9 mouse cellular contexts compared by ENCODE assay signal in the genomic region with DNA sequence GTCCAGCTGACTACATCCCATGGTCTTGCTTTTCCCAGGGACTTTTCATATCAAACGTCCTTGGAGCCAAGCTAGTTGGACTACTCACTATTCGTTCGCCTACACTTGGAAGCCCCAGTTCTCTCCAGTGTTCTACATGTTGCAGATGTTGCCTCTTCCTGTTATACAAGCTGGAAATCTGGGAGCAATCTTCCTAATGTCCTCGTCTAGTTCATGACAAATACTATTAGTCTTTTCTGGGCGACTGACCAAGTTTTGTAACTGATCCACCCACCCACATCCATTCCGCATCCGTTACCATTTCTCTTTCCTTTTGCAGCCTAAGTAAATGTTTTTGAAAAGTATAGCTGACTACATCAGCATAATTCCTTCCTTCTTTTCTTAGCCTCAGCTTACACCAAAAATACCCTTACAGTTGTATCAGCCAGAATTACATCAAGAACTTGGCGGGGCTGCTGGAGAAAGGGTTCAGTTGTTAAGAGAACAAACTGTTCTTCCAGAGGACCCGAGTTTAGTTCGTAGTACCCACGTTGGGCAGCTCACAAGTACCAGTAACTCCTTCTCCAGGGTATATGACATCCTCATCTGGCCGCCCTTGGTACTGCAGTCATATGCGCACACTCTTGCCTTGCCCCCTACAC.
DNase-seq lines count a peak whose midpoint lies in the region; ATAC-seq and TF ChIP-seq lines count a peak whose summit lies in the region.
"Had no signal": no experiment of that assay in that cellular context is flagged by ENCODE, and none has a peak within 500 bp of the region (broad histone marks: within the 10 kb centered on the region; RNA-seq: fewer than 3 reads in every experiment).

No protein-coding gene starts in this region.

- H3K4me2 ChIP-seq in embryonic facial prominence, embryonic 11.5 days (ENCODE audit: low read depth, low read length): no peak overlapping the region
- no peak overlapping the region for H3K4me2 ChIP-seq in lung, embryonic 15.5 days

- WGBS in embryonic facial prominence, embryonic 11.5 days: 75% methylated on average over 13 of the region's 13 CpGs
- 84% methylated on average over 13 of the region's 13 CpGs for WGBS in embryonic facial prominence, embryonic 10.5 days
- 60% methylated on average over 13 of the region's 13 CpGs for WGBS in kidney, adult 2 months
- 56% methylated on average over 13 of the region's 13 CpGs for WGBS in lung, embryonic 15.5 days
- WGBS in thymus, adult 2 months: 91% methylated on average over 13 of the region's 13 CpGs

- H3K27me3 ChIP-seq in embryonic facial prominence, embryonic 11.5 days (ENCODE audit: control insufficient read depth, insufficient read depth, low read length): no peaks in the 10 kb centered on the region
- H3K27me3 ChIP-seq in embryonic facial prominence, embryonic 10.5 days (replicated peaks; ENCODE audit: low read depth, poor library complexity, severe bottlenecking): no peaks in the 10 kb centered on the region
- no peaks in the 10 kb centered on the region for H3K27me3 ChIP-seq in kidney, adult 2 months (replicated peaks; ENCODE audit: control insufficient read depth, insufficient read depth, low read length)
- H3K27me3 ChIP-seq in lung, embryonic 15.5 days: no peaks in the 10 kb centered on the region
- no peaks in the 10 kb centered on the region for H3K27me3 ChIP-seq in thymus, adult 2 months (ENCODE audit: control insufficient read depth, insufficient read depth, low read length)

- H3K4me1 ChIP-seq in embryonic facial prominence, embryonic 11.5 days (ENCODE audit: control insufficient read depth, insufficient read depth, low read length): no peaks in the 10 kb centered on the region
- no peaks in the 10 kb centered on the region for H3K4me1 ChIP-seq in embryonic facial prominence, embryonic 10.5 days
- no peaks in the 10 kb centered on the region for H3K4me1 ChIP-seq in kidney, adult 2 months (ENCODE audit: control insufficient read depth, insufficient read depth, low read length)
- no peaks in the 10 kb centered on the region for H3K4me1 ChIP-seq in lung, embryonic 15.5 days
- H3K4me1 ChIP-seq in thymus, adult 2 months (replicated peaks; ENCODE audit: control insufficient read depth, insufficient read depth, low read length): no peaks in the 10 kb centered on the region

- no peak for ATAC-seq in embryonic facial prominence, embryonic 11.5 days (replicated peaks; ENCODE audit: insufficient number of reproducible peaks, low FRiP score, low TSS enrichment, low read depth)
- peak; percentile 78; the same call in 1 of the 2 replicates for ATAC-seq in lung, embryonic 15.5 days (ENCODE audit: borderline replicate concordance, extremely low read depth, low FRiP score, low TSS enrichment)
- ATAC-seq in monocyte, adult 5-6 weeks (replicated peaks; ENCODE audit: insufficient number of reproducible peaks, low FRiP score, low TSS enrichment, poor library complexity, severe bottlenecking): no peak

- no peak overlapping the region for H3K4me3 ChIP-seq in embryonic facial prominence, embryonic 11.5 days (ENCODE audit: low read depth, low read length)
- no peak overlapping the region for H3K4me3 ChIP-seq in embryonic facial prominence, embryonic 10.5 days
- H3K4me3 ChIP-seq in kidney, adult 2 months (ENCODE audit: insufficient read depth, low read depth, low read length): no peak overlapping the region
- no peak overlapping the region for H3K4me3 ChIP-seq in lung, embryonic 15.5 days
- H3K4me3 ChIP-seq in thymus, adult 2 months (ENCODE audit: control insufficient read depth, insufficient read depth, low read length): no peak overlapping the region
- H3K4me3 ChIP-seq: erythroblast, embryonic 14.5 days had no signal

- DNase-seq in embryonic facial prominence, embryonic 11.5 days (ENCODE audit: low spot score): peak; percentile 9
- DNase-seq in embryonic facial prominence, embryonic 10.5 days (ENCODE audit: low spot score): no peak
- peak; percentile 26 to 40 for DNase-seq in frontal cortex, postnatal 14 days (ENCODE audit: low spot score in 2 of 2)
- DNase-seq in kidney, adult 2 months: peak; percentile 56
- no peak for DNase-seq in thymus, adult 2 months
- no peak for DNase-seq in thymus, postnatal 36 days

- H3K9ac ChIP-seq in embryonic facial prominence, embryonic 11.5 days (replicated peaks; ENCODE audit: low read length): no peak overlapping the region
- no peak overlapping the region for H3K9ac ChIP-seq in lung, embryonic 15.5 days

- H3K36me3 ChIP-seq in embryonic facial prominence, embryonic 11.5 days (replicated peaks; ENCODE audit: control insufficient read depth, insufficient read depth, low read depth, low read length): no peaks in the 10 kb centered on the region
- no peaks in the 10 kb centered on the region for H3K36me3 ChIP-seq in embryonic facial prominence, embryonic 10.5 days (replicated peaks)
- no peaks in the 10 kb centered on the region for H3K36me3 ChIP-seq in kidney, adult 2 months (ENCODE audit: control insufficient read depth, insufficient read depth, low read length)
- H3K36me3 ChIP-seq in lung, embryonic 15.5 days: no peaks in the 10 kb centered on the region
- H3K36me3 ChIP-seq in thymus, adult 2 months (ENCODE audit: control insufficient read depth, insufficient read depth, low read length): no peaks in the 10 kb centered on the region

- no peak for TF ChIP-seq POLR2A in kidney, adult 2 months (IDR thresholded peaks at IDR 0.05; ENCODE audit: low read depth, low read length)
- TF ChIP-seq POLR2A in thymus, adult 2 months (IDR thresholded peaks at IDR 0.05; ENCODE audit: control insufficient read depth, extremely low read depth, insufficient read depth, low read length, poor library complexity): no peak

- 0 out of 2 replicates have a peak, but pooled peaks have one; percentile 10 for TF ChIP-seq CTCF in kidney, adult 2 months (conservative IDR thresholded peaks at IDR 0.05; ENCODE audit: insufficient read depth, insufficient read length, low read depth, low read length)
- TF ChIP-seq CTCF in thymus, adult 2 months (IDR thresholded peaks at IDR 0.05; ENCODE audit: borderline replicate concordance, control insufficient read depth, extremely low read depth, insufficient read depth, low read length, poor library complexity): no peak

- H3K27ac ChIP-seq in embryonic facial prominence, embryonic 11.5 days (replicated peaks; ENCODE audit: low read depth, low read length): no peak overlapping the region
- H3K27ac ChIP-seq in embryonic facial prominence, embryonic 10.5 days (replicated peaks): no peak overlapping the region
- H3K27ac ChIP-seq in kidney, adult 2 months (ENCODE audit: insufficient read depth, low read depth, low read length): peak overlapping the region; percentile 63; the same call in 1 of the 2 replicates
- peak overlapping the region; percentile 83 for H3K27ac ChIP-seq in lung, embryonic 15.5 days
- no peak overlapping the region for H3K27ac ChIP-seq in thymus, adult 2 months (ENCODE audit: control insufficient read depth, insufficient read depth, low read length)

- no peaks in the 10 kb centered on the region for H3K9me3 ChIP-seq in embryonic facial prominence, embryonic 11.5 days (replicated peaks; ENCODE audit: control insufficient read depth, low read length)
- no peaks in the 10 kb centered on the region for H3K9me3 ChIP-seq in embryonic facial prominence, embryonic 10.5 days
- H3K9me3 ChIP-seq in lung, embryonic 15.5 days: no peaks in the 10 kb centered on the region

Comparison
In these comparisons a context has a peak if more than half of its experiments do, and no peak if none do; other contexts are left out.
1. DNase-seq: peak in embryonic facial prominence, embryonic 11.5 days (single experiment), frontal cortex, postnatal 14 days (2 of 2) and kidney, adult 2 months (single experiment); none in embryonic facial prominence, embryonic 10.5 days (single experiment), thymus, adult 2 months (single experiment) and thymus, postnatal 36 days (0 of 2).
2. H3K27ac ChIP-seq: peak in kidney, adult 2 months (single experiment) and lung, embryonic 15.5 days (single experiment); none in embryonic facial prominence, embryonic 11.5 days (single experiment), embryonic facial prominence, embryonic 10.5 days (single experiment) and thymus, adult 2 months (single experiment).